Mouse (Mus musculus): ENCODE results near the gene Fam227a.
A peak's percentile ranks its signal among the peaks of the same experiment; 100 is the strongest.
"Not testable (repeated sequence)": the region's sequence is repeated elsewhere in the genome, so short reads cannot be mapped to it uniquely, and the experiment has no call there.

The Fam227a gene

DNA sequence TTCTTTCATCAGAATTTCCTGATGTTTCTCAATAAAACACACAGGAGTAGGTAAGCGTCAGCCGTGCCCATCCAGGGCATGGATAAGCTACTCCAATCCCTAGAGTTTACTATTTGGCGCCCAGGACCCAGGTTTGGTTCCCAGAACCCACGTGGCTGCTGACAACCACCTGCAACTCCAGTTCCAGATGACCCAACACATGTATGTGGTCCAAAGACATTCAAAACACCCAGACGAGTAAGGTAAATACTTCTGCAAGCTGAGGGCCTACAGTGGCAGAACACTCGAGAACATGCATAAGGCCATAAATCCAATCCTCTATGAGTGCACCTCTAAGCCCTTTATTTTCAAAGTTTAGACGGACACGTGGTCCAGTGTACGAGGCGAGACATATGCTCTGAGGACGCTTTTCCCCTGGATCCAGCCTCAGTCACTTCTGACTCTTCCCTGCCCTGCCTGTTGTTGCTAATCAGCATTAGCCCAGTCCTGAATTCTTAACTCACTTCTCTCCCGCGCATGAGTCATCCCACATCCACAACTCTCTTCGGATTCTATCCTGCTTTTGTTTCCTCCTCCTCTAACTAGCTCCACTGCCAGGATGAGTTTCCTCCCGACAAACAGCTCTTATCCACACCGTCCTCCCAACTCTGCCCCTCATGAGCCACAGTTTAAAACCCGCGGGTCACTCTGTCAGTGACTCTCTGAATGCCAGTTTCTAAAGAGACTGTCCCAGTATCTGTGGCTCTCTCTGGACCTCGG is 25.1 kb upstream of the Fam227a start:
- no peak for DNase-seq

DNA sequence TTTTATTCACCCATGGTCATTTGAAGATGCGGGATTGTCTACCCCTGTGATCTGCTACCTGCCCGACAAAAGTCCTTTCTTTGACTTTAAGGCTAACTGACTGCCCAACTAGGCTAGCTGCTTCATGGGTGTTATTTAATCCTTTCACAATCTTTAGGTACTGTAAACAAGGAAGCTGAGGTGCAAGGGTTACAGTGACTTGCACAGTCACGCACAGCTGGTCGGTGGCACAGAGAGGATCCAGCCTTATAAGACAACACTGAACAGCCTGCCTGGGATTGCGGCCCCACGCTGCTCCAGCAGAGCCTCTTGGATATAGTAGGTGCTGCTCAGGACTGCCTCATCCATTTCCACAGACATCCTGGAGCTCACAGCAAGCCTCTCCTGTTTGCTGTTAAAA is 24.4 kb upstream of the Fam227a start:
- DNase-seq: no peak

- no peak for DNase-seq
Observed at GRCm38 (mm10) chr15:79681973-79682372, 23.2 kb upstream of the Fam227a start.

DNA sequence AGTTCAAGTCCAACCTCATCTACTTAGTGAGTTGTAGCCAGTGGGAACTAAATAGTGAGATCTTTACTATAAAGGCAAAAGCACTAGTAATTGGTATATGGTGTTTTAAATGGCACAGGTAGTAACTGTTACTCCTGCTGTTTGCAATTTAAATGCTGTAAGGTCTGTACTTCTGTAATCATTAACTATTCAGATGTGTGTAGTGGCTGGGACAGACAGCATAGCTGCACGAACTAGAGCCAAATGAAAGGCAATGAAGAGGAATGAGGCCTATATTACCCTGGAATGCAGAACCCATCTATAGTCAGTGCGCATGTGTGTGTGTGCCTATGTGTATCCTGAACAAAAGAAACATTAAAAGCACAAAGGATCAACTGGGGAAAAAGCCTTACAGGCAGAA is 19.2 kb upstream of the Fam227a start:
- DNase-seq: no peak

- not testable (repeated sequence) for DNase-seq
Observed at GRCm38 (mm10) chr15:79671828-79672348, 13.1 kb upstream of the Fam227a start.

GRCm38 (mm10) chr15:79670972-79671299 is 12.2 kb upstream of the Fam227a start:
- DNase-seq: no peak

DNA sequence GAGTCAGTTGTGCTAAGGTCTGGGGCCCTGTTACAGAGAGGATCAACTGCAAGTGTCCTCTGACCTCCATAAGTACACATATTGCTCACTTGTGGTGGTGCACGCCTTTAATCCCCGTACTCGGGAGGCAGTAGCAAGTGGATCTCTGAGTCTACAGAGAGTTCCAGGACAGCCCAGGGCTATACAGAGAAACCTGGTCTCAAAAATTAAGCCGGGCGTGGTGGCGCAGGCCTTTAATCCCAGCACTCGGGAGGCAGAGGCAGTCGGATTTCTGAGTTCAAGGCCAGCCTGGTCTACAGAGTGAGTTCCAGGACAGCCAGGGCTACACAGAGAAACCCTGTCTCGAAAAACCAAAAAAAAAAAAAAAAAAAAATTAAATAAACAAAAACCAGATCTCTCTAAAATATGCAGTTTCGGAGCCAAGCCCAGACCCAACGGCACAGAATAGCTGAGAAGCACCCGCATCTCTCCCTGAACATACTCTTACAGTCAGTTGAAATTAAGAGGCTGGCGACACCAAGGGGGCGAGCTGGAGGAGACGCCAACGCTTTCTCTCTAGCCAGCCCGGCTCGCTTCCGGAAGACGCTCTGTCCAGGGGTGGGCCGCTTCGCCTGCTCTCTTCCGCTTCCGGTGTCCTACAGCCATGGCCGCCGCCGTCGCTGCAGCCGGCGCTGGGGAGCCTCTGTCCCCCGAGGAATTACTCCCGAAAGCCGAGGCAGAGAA is 11.7 kb upstream of the Fam227a start, which contains the start of gene Tomm22:
Gene Tomm22, plus strand, starts transcription at position 613 of the 723 bp plus-strand sequence.
- peak; percentile 89 to 92 for DNase-seq

GRCm38 (mm10) chr15:79669195-79669594 is 10.4 kb upstream of the Fam227a start:
- no peak for DNase-seq

DNA sequence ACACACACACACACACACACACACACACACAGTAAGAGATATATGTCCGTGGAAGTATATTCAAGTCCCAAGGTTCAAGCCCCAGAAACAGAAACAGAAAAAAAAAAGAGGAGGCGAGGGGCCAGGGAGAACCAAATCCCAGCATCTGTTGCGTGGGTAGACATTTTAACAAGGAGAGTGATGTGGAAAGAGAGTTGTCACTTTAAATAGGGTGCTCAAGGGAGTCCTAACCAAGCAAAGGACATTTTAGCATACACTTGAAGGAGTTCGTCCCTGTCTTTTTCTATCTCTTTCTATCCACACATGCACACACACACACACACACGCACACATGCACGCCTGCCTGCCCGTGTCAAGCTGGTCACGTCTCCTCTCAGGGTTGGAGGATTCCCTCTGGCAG is 5.9 kb upstream of the Fam227a start:
- DNase-seq: no peak

- peak; percentile 32 to 45 for DNase-seq
Observed at GRCm38 (mm10) chr15:79661852-79662251, 3.1 kb upstream of the Fam227a start.

DNA sequence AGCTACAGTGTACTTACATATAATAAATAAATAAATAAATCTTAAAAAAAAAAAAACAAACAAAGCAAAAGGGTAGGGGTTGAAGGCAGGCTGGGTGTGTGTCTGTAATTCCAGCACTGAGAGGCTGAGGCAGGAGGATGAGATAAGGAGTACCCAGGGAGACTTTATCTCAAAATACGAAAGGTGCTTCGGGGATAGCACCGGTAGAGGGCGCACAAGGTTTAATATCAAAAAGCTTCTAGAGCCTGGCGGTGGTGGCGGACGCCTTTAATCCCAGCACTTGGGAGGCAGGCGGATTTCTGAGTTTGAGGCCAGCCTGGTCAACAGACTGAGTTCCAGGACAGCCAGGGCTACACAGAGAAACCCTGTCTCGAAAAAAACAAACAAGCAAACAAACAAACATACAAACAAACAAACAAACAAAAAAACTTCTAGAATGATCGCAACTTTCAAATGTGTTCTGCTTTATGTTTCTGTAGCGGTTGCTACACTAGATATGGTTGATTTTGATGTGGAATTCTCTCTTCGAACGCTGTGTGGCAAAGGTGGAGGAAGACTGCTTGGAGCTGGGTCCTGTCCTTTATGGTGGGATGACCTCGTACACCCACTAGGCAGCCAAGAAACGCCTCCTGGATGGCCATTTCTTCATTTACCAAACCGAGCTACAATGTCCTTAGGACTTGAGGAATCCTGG is 772 bp downstream of the Fam227a start:
- peak; percentile 90 to 92 for DNase-seq

- DNase-seq: no peak
Observed at GRCm38 (mm10) chr15:79656451-79656850, 2.3 kb downstream of the Fam227a start.

DNA sequence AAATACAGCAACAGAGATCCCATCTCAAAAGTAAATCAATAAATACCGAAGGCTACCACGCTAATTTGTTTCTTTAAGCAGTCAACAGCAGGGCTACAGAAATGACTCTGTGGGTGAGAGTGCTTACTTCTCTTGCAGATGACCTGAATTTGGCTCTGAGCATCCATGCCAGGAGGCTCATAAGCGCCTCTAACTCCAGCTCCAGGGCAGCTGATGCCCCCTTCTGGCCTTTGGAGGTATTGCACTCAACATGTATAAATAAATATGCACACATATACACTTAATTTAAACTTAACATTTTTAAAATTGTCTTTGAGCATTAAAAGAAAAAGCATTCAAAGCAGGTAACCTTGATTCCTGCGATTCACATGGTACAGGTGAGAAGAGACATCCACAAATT is 7.3 kb downstream of the Fam227a start:
- no peak for DNase-seq

DNA sequence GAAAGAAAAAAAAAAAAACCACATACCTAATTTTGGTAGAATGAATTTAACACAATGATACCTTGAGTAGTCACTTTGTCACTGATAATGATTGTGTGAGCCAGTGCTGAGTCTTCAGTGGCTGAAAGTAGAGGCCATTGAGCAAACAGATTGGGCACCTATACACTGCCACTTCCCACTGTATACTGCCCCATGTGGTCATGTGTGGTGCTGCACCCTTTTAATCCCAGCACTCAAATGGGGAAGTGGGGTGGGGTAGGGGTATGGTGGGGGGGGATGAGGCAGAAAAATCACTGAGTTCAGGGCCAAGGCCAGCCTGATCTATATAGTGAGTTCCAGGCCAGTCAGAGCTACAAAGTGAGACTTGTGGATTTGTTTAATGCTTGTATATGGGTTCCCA is 8.2 kb downstream of the Fam227a start:
- DNase-seq: no peak

- DNase-seq: no peak
Observed at GRCm38 (mm10) chr15:79648130-79648529, 10.6 kb downstream of the Fam227a start.

GRCm38 (mm10) chr15:79645483-79645882 is 13.3 kb downstream of the Fam227a start:
- DNase-seq: no peak

DNA sequence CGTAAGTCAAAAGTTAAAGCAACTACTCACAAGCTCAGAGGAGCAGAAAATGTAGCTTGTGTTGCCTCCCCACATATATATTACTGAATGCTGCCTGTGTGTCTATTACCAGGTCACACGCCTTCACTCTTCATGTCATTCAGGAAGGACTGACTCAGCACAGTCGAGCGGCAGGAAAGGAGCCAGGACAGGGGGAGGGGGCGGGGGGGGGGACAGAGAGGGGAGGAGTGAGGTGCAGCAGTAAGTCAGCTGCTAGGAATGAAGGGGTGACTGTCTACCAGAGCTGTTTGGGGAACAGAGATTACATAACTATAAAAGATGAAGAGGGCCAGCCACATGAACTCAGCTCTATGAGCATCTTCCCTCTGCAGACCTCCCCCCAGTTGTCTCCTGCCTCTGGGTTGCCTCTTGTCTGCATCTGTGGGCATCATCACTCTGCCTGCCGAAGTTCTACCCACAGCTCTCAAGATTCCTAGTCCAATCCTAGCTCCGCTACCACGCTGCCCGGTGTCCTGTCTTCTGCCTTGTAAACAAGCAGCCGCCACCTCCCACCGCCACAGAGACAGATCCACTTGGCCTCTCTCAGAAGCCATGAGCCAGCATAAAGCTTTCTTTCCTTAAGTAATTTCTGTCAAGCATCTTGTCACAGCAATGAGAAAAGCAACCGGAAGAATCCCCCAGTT is 17.5 kb downstream of the Fam227a start:
- DNase-seq: no peak

DNA sequence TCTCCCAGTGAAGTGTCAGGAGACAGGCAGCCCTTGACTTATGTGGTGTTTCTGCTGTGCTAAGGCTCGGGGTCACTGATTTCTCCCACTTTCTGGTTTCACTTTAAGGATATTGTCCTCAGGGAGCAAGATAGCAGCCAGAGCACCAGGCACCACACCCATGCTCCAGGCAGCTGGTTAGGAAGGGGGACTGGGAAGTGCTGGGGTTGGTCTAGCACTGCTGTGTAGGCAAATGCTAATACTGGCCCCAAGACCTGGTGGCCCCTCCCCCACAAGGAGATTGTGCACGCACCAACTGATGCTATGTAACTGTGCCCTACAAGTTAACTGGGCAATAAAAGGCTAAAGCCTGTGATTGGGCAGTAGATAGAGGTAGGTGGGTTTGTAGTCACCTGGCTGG is 28.3 kb downstream of the Fam227a start:
- no peak for DNase-seq

- DNase-seq: no peak
Observed at GRCm38 (mm10) chr15:79619770-79620414, 38.9 kb downstream of the Fam227a start.

GRCm38 (mm10) chr15:79618456-79618855 is 40.3 kb downstream of the Fam227a start:
- DNase-seq: no peak

GRCm38 (mm10) chr15:79617135-79617534 is 41.6 kb downstream of the Fam227a start:
- no peak for DNase-seq

DNA sequence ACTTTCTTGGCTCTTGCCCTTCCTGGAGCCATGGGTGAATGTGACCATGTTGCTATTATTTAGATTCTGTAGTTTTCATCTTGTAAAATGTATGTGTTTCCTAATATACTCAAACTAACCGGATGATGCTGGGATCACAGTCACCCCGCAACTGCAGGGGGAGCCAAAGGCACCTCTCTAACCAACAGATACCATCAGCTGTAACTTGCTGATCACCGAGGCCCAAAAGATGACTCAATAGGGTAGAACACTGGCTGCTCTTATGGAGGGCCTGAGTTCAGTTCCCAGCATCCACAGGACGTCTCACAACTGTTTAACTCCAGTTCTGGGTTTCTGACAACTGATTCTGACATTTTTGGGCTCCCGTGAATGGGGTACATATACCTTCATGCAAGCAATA is 42.0 kb downstream of the Fam227a start:
- DNase-seq: no peak

- DNase-seq: no peak
Observed at GRCm38 (mm10) chr15:79615501-79615900, 43.3 kb downstream of the Fam227a start.

All from cerebellum, adult 18-20 months (tissue).